Mouse (Mus musculus) liver, embryonic 16.5 days (tissue): Measurements from ENCODE around the gene Zfp362. TPM values are rescaled to one million over a fixed set of nuclear protein-coding genes. Genes with fewer than 3 reads are reported as not detected.

Experiments
- ATAC-seq: fragments of 200-750 bp; cut with Nextera tagmentation; 2 replicates; pipeline ENCODE4 v1.8.0; 2017; ENCODE audit warnings: low read depth, mild to moderate bottlenecking, moderate number of reproducible peaks, moderate library complexity
- H3K27ac ChIP-seq: fragments of 300-500 bp; sonication (generic); 2 replicates; pipeline ENCODE4 v1.5.1; 2014; ENCODE audit warnings: mild to moderate bottlenecking, low read length
- H3K27me3 ChIP-seq: fragments of 300-500 bp; sonication (generic); 2 replicates; pipeline ENCODE4 v1.6.1; 2014; ENCODE audit warnings: low read depth, low read length, mixed read lengths; ENCODE audit not compliant: control insufficient read depth, insufficient read depth
- H3K36me3 ChIP-seq: fragments of 300-500 bp; sonication (generic); 2 replicates; pipeline ENCODE4 v1.6.1; 2014; ENCODE audit warnings: mild to moderate bottlenecking; ENCODE audit not compliant: control insufficient read depth, insufficient read depth
- H3K4me1 ChIP-seq: fragments of 300-500 bp; sonication (generic); 2 replicates; pipeline ENCODE4 v1.6.1; 2014; ENCODE audit warnings: low read depth, low read length, mixed read lengths; ENCODE audit not compliant: control insufficient read depth
- H3K4me2 ChIP-seq: fragments of 300-500 bp; sonication (generic); 2 replicates; pipeline ENCODE4 v1.6.1; 2014; ENCODE audit warnings: low read depth, low read length, mixed read lengths
- H3K4me3 ChIP-seq: fragments of 300-500 bp; sonication (generic); 2 replicates; pipeline ENCODE4 v1.5.1; 2014; ENCODE audit warnings: low read depth, mild to moderate bottlenecking, low read length
- H3K9ac ChIP-seq: fragments of 300-500 bp; sonication (generic); 2 replicates; pipeline ENCODE4 v1.6.1; 2014; ENCODE audit warnings: low read depth, low read length
- H3K9me3 ChIP-seq: fragments of 300-500 bp; sonication (generic); replicated peaks from 2 replicates; pipeline ENCODE4 v1.6.1; 2016; ENCODE audit warnings: low read length; ENCODE audit not compliant: control insufficient read depth
- WGBS: fragments of 180-500 bp; shearing (Covaris S2); extraction: QIAGEN DNeasy Blood & Tissue Kit; methylation state at CpG from one replicate; pipeline ENCODE4 v1.1.7; 2014; ENCODE audit not compliant: insufficient replicate concordance; 5-methylcytosine and 5-hydroxymethylcytosine counted together
- polyA plus RNA-seq: library from polyadenylated mRNA; unstranded; fragments of >200 nt; fragmentation: Nextera tagmentation; extraction: Ambion mirVana; gene quantifications from 2 replicates; pipeline ENCODE4 v1.2.1, GENCODE M21; 2015

Gene Zfp362
- polyA plus RNA-seq, 1 experiment from 2014 or later = 5.2 TPM

GRCm38 (mm10) chr4:128787023-128787939, 18.6 kb downstream of the Zfp362 start:
- no peak overlapping the region for H3K27ac ChIP-seq
- WGBS = 81% methylated on average over 24 of the region's 24 CpGs
- H3K36me3 ChIP-seq = peaks cover 10% of the 10 kb centered on the region
- no peak overlapping the region for H3K4me3 ChIP-seq
- ATAC-seq = no peak
- no peak overlapping the region for H3K9ac ChIP-seq
- no peaks in the 10 kb centered on the region for H3K9me3 ChIP-seq
- no peak overlapping the region for H3K4me2 ChIP-seq
- no peaks in the 10 kb centered on the region for H3K27me3 ChIP-seq
- H3K4me1 ChIP-seq = peaks cover 5% of the 10 kb centered on the region

- Histone ChIP-seq H3K27me3 (no peaks in the 10 kb centered on the region), H3K4me1 (peaks cover 5% of the 10 kb centered on the region), H3K4me2 (no peak overlapping the region), H3K4me3 (no peak overlapping the region), H3K27ac (no peak overlapping the region), H3K36me3 (peaks cover 10% of the 10 kb centered on the region), H3K9ac (no peak overlapping the region), H3K9me3 (no peaks in the 10 kb centered on the region)
- no peak for ATAC-seq
- 85% methylated on average over 11 of the region's 11 CpGs for WGBS
These were observed 19.8 kb downstream of the Zfp362 start for GRCm38 (mm10) chr4:128785921-128786654.

- no peak overlapping the region for H3K9ac ChIP-seq
- no peak overlapping the region for H3K4me2 ChIP-seq
- H3K4me1 ChIP-seq = peaks cover 5% of the 10 kb centered on the region
- no peak overlapping the region for H3K27ac ChIP-seq
- WGBS = 81% methylated on average over 15 of the region's 15 CpGs
- no peaks in the 10 kb centered on the region for H3K9me3 ChIP-seq
- no peak for ATAC-seq
- no peak overlapping the region for H3K4me3 ChIP-seq
- peaks cover 10% of the 10 kb centered on the region for H3K36me3 ChIP-seq
- no peaks in the 10 kb centered on the region for H3K27me3 ChIP-seq
These were observed 20.8 kb downstream of the Zfp362 start for GRCm38 (mm10) chr4:128784950-128785631.

GRCm38 (mm10) chr4:128782645-128783044, 23.2 kb downstream of the Zfp362 start:
- Histone ChIP-seq H3K27ac (no peak overlapping the region), H3K4me1 (peaks cover 5% of the 10 kb centered on the region; the same call in 1 of the 2 replicates), H3K4me3 (no peak overlapping the region), H3K4me2 (no peak overlapping the region), H3K27me3 (no peaks in the 10 kb centered on the region), H3K9me3 (no peaks in the 10 kb centered on the region), H3K36me3 (peaks cover 10% of the 10 kb centered on the region), H3K9ac (no peak overlapping the region)
- WGBS = 27% methylated on average over 4 of the region's 4 CpGs
- no peak for ATAC-seq

- WGBS = 83% methylated on average over 7 of the region's 7 CpGs
- no peak overlapping the region for H3K4me2 ChIP-seq
- no peak overlapping the region for H3K9ac ChIP-seq
- ATAC-seq = no peak
- no peaks in the 10 kb centered on the region for H3K27me3 ChIP-seq
- H3K4me3 ChIP-seq = no peak overlapping the region
- peaks cover 10% of the 10 kb centered on the region for H3K36me3 ChIP-seq
- H3K27ac ChIP-seq = no peak overlapping the region
- peaks cover 5% of the 10 kb centered on the region; the same call in 1 of the 2 replicates for H3K4me1 ChIP-seq
- no peaks in the 10 kb centered on the region for H3K9me3 ChIP-seq
These were observed 23.8 kb downstream of the Zfp362 start for GRCm38 (mm10) chr4:128782037-128782436.

GRCm38 (mm10) chr4:128777593-128777992, 28.3 kb downstream of the Zfp362 start:
- Histone ChIP-seq H3K9ac (no peak overlapping the region), H3K4me3 (no peak overlapping the region), H3K4me1 (no peaks in the 10 kb centered on the region; the same call in 1 of the 2 replicates), H3K9me3 (no peaks in the 10 kb centered on the region), H3K27me3 (no peaks in the 10 kb centered on the region), H3K27ac (no peak overlapping the region), H3K36me3 (peaks cover 17% of the 10 kb centered on the region), H3K4me2 (no peak overlapping the region)
- WGBS = 75% methylated on average over 11 of the region's 11 CpGs
- no peak for ATAC-seq

- WGBS = 52% methylated on average over 20 of the region's 20 CpGs
- H3K36me3 ChIP-seq = peaks cover 17% of the 10 kb centered on the region
These were observed 29.1 kb downstream of the Zfp362 start for GRCm38 (mm10) chr4:128776568-128777289.

GRCm38 (mm10) chr4:128774467-128774866, 31.4 kb downstream of the Zfp362 start:
- H3K4me3 ChIP-seq = no peak overlapping the region
- H3K4me1 ChIP-seq = no peaks in the 10 kb centered on the region
- H3K27ac ChIP-seq = no peak overlapping the region
- peak; percentile 22; the same call in 1 of the 2 replicates for ATAC-seq
- no peak overlapping the region for H3K4me2 ChIP-seq
- 83% methylated on average over 9 of the region's 9 CpGs for WGBS
- H3K36me3 ChIP-seq = peaks cover 17% of the 10 kb centered on the region
- H3K27me3 ChIP-seq = no peaks in the 10 kb centered on the region
- no peaks in the 10 kb centered on the region for H3K9me3 ChIP-seq
- no peak overlapping the region for H3K9ac ChIP-seq

More at GRCm38 (mm10) chr4:128776568-128777289, 29.1 kb downstream of the Zfp362 start:
- Histone ChIP-seq H3K9ac (no peak overlapping the region), H3K27ac (no peak overlapping the region), H3K9me3 (no peaks in the 10 kb centered on the region), H3K27me3 (no peaks in the 10 kb centered on the region), H3K4me2 (no peak overlapping the region), H3K4me1 (no peaks in the 10 kb centered on the region), H3K4me3 (no peak overlapping the region)
- ATAC-seq = peak; percentile 33; the same call in 1 of the 2 replicates
